Mouse (Mus musculus) forebrain, embryonic 13.5 days (tissue): ENCODE data around the gene Hoxb8. TPM values are rescaled to one million over a fixed set of nuclear protein-coding genes. Genes with fewer than 3 reads are reported as not detected.
A peak's percentile ranks its signal among the peaks of the same experiment; 100 is the strongest.

ENCODE experiments used
- ATAC-seq: fragments of 200-750 bp; cut with Nextera tagmentation; 2 replicates; pipeline ENCODE4 v1.8.0; 2017
- H3K27ac ChIP-seq: fragments of 300-500 bp; sonication (generic); 2 replicates; pipeline ENCODE4 v1.5.1; 2015; ENCODE audit warnings: inconsistent platforms, mild to moderate bottlenecking, moderate library complexity
- H3K27me3 ChIP-seq: fragments of 300-500 bp; sonication (generic); 2 replicates; pipeline ENCODE4 v1.6.1; 2015; ENCODE audit warnings: mild to moderate bottlenecking, inconsistent platforms
- H3K36me3 ChIP-seq: fragments of 300-500 bp; sonication (generic); 2 replicates; pipeline ENCODE4 v1.6.1; 2015; ENCODE audit warnings: mild to moderate bottlenecking, inconsistent platforms; ENCODE audit not compliant: poor library complexity, severe bottlenecking
- H3K4me1 ChIP-seq: fragments of 300-500 bp; sonication (generic); 2 replicates; pipeline ENCODE4 v1.6.1; 2015; ENCODE audit warnings: inconsistent platforms
- H3K4me2 ChIP-seq: fragments of 300-500 bp; sonication (generic); 2 replicates; pipeline ENCODE4 v1.6.1; 2015; ENCODE audit warnings: inconsistent platforms, mild to moderate bottlenecking, moderate library complexity
- H3K4me3 ChIP-seq: fragments of 300-500 bp; sonication (generic); 2 replicates; pipeline ENCODE4 v1.5.1; 2015; ENCODE audit warnings: mild to moderate bottlenecking, inconsistent platforms
- H3K9ac ChIP-seq: fragments of 300-500 bp; sonication (generic); 2 replicates; pipeline ENCODE4 v1.6.1; 2015; ENCODE audit warnings: mild to moderate bottlenecking, inconsistent platforms
- H3K9me3 ChIP-seq: fragments of 300-500 bp; sonication (generic); replicated peaks from 2 replicates; pipeline ENCODE4 v1.6.1; 2016; ENCODE audit warnings: inconsistent platforms
- WGBS: fragments of 180-500 bp; shearing (Covaris S2); methylation state at CpG from one replicate; pipeline ENCODE4 v1.1.7; 2015; 5-methylcytosine and 5-hydroxymethylcytosine counted together
- polyA plus RNA-seq: library from polyadenylated mRNA; unstranded; fragments of >200 nt; fragmentation: Nextera tagmentation; extraction: Ambion mirVana; gene quantifications from 2 replicates; pipeline ENCODE4 v1.2.1, GENCODE M21; 2015

Hoxb8 gene
- polyA plus RNA-seq, 1 experiment from 2014 or later = not detected

- Histone ChIP-seq H3K36me3 (no peaks in the 10 kb centered on the region), H3K9ac (no peak overlapping the region), H3K9me3 (no peaks in the 10 kb centered on the region), H3K27ac (no peak overlapping the region), H3K4me1 (peaks cover 4% of the 10 kb centered on the region; the same call in 1 of the 2 replicates), H3K4me3 (no peak overlapping the region), H3K4me2 (no peak overlapping the region), H3K27me3 (peaks cover 99% of the 10 kb centered on the region)
- no peak for ATAC-seq
- under 1% methylated on average over 43 of the region's 52 CpGs for WGBS
These were observed 10.1 kb upstream of the Hoxb8 start for GRCm38 (mm10) chr11:96271541-96272011.

DNA sequence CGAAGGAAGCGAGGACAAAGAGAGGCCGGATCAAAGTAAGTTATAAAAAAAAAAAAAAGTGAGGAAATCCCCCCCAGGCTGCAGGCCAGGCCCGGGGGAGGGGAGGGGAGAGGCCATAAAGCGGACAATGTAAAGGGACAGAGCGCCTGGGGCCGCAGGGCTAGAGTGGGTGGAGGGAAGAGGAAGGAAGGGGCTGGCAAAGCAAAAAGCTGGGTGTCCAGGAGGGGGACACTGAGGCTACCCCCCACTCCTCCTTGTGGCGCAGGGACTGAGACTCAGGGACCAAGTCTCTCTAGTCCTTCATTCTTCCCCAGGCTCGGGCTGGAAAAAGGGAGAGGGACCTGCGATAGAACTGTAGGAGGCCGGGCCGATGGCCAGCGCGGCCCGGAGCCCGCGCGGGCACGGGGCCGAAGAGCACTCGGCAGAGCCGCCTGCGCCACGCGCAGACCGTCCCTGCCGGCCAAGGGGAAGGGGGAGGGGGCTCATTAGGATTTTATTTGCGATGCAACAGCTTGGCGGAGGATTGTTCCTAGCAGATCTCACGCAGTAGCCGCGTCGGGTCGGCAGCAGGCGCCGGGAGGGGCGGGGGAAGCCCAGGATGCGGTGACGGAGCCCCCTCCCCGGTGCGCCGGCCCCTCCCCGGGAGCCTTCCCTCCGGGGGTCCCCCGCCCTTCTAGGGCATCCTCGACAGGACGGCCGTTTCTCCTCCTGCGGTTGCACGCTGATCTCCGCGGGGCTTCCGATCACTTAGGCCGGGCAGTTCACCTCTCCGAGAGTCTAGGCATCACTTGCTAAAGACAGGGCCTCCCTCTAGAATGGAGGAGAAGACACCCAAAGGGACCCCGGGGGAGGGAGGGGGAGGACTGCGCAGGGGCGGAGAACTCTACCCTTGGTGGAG is 9.4 kb upstream of the Hoxb8 start:
- WGBS = under 1% methylated on average over 57 of the region's 58 CpGs
- Histone ChIP-seq H3K4me2 (peak overlapping the region; percentile 12; the same call in 1 of the 2 replicates), H3K9me3 (no peaks in the 10 kb centered on the region), H3K36me3 (no peaks in the 10 kb centered on the region), H3K4me1 (peaks cover 4% of the 10 kb centered on the region; the same call in 1 of the 2 replicates), H3K27me3 (peaks cover 99% of the 10 kb centered on the region), H3K4me3 (no peak overlapping the region), H3K27ac (no peak overlapping the region), H3K9ac (no peak overlapping the region)
- ATAC-seq = no peak

DNA sequence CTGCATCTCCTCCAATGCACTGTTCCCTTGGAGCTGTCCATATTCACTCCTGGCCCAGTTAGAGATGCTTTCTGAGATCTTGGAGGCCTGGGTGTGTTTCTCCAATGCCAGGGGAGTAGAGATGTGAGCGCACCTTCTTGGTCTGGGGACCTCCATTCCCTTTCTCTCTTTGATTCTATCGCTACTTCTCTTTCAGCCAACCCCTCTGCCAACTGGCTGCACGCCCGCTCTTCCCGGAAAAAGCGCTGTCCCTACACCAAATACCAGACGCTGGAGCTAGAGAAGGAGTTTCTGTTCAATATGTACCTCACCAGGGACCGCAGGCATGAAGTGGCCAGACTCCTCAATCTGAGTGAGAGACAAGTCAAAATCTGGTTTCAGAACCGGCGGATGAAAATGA is 7.3 kb upstream of the Hoxb8 start:
- H3K9me3 ChIP-seq = no peaks in the 10 kb centered on the region
- H3K4me1 ChIP-seq = peaks cover 4% of the 10 kb centered on the region; the same call in 1 of the 2 replicates
- no peak overlapping the region for H3K4me2 ChIP-seq
- WGBS = 3% methylated on average over 10 of the region's 10 CpGs
- H3K27ac ChIP-seq = no peak overlapping the region
- H3K9ac ChIP-seq = no peak overlapping the region
- no peak overlapping the region for H3K4me3 ChIP-seq
- no peaks in the 10 kb centered on the region for H3K36me3 ChIP-seq
- ATAC-seq = no peak
- peaks cover 99% of the 10 kb centered on the region for H3K27me3 ChIP-seq

DNA sequence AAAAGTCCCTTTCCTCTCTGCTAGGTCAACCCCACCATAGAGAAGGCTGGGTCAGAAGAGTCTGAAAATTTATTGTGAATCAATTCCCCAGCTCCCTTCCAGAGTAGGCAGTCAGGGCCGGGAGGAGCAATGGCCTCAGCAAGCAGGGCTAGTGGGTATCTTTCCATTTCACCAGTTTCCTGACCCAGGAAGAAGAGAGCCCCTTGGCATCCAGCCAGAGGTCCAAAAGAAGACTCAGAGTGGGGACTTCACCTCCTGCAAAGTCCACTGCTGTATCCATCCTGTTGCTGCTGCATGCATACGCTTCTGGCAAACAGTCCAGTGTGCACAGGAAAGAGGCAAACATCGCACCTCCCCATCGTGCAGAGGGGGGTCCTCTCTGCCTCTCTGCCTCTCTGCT is 5.8 kb upstream of the Hoxb8 start:
- no peaks in the 10 kb centered on the region for H3K36me3 ChIP-seq
- no peak for ATAC-seq
- no peak overlapping the region for H3K27ac ChIP-seq
- no peak overlapping the region for H3K9ac ChIP-seq
- peaks cover 4% of the 10 kb centered on the region; the same call in 1 of the 2 replicates for H3K4me1 ChIP-seq
- no peak overlapping the region for H3K4me2 ChIP-seq
- peaks cover 99% of the 10 kb centered on the region for H3K27me3 ChIP-seq
- H3K4me3 ChIP-seq = no peak overlapping the region
- 5% methylated on average over 4 of the region's 4 CpGs for WGBS
- no peaks in the 10 kb centered on the region for H3K9me3 ChIP-seq

GRCm38 (mm10) chr11:96277151-96278044 is 4.3 kb upstream of the Hoxb8 start:
- H3K4me1 ChIP-seq = peaks cover 2% of the 10 kb centered on the region; the same call in 1 of the 2 replicates
- no peak overlapping the region for H3K4me2 ChIP-seq
- no peaks in the 10 kb centered on the region for H3K36me3 ChIP-seq
- ATAC-seq = no peak
- WGBS = 2% methylated on average over 35 of the region's 35 CpGs
- H3K27ac ChIP-seq = no peak overlapping the region
- peaks cover 99% of the 10 kb centered on the region for H3K27me3 ChIP-seq
- H3K9me3 ChIP-seq = no peaks in the 10 kb centered on the region
- H3K4me3 ChIP-seq = no peak overlapping the region
- H3K9ac ChIP-seq = no peak overlapping the region

- H3K9me3 ChIP-seq = no peaks in the 10 kb centered on the region
- peaks cover 99% of the 10 kb centered on the region for H3K27me3 ChIP-seq
- no peaks in the 10 kb centered on the region for H3K36me3 ChIP-seq
- H3K27ac ChIP-seq = no peak overlapping the region
- no peak overlapping the region for H3K9ac ChIP-seq
- H3K4me1 ChIP-seq = no peaks in the 10 kb centered on the region
- no peak overlapping the region for H3K4me3 ChIP-seq
- 22% methylated on average over 14 of the region's 14 CpGs for WGBS
- ATAC-seq = no peak
- no peak overlapping the region for H3K4me2 ChIP-seq
These were observed 3.4 kb upstream of the Hoxb8 start for GRCm38 (mm10) chr11:96278324-96278723.

- Histone ChIP-seq H3K9ac (no peak overlapping the region), H3K4me2 (no peak overlapping the region), H3K27me3 (peaks cover 99% of the 10 kb centered on the region), H3K4me1 (no peaks in the 10 kb centered on the region), H3K9me3 (no peaks in the 10 kb centered on the region), H3K27ac (no peak overlapping the region), H3K36me3 (no peaks in the 10 kb centered on the region), H3K4me3 (no peak overlapping the region)
- WGBS = under 1% methylated on average over 9 of the region's 9 CpGs
- 0 out of 2 replicates have a peak, but pooled peaks have one; percentile 50 for ATAC-seq
These were observed 2.9 kb upstream of the Hoxb8 start for GRCm38 (mm10) chr11:96278773-96279172.

GRCm38 (mm10) chr11:96279421-96280233 is 2.1 kb upstream of the Hoxb8 start:
- no peak overlapping the region for H3K4me3 ChIP-seq
- peaks cover 99% of the 10 kb centered on the region for H3K27me3 ChIP-seq
- H3K4me1 ChIP-seq = peaks cover 5% of the 10 kb centered on the region; the same call in 1 of the 2 replicates
- no peaks in the 10 kb centered on the region for H3K9me3 ChIP-seq
- no peak overlapping the region for H3K27ac ChIP-seq
- 2% methylated on average over 31 of the region's 31 CpGs for WGBS
- no peaks in the 10 kb centered on the region for H3K36me3 ChIP-seq
- H3K9ac ChIP-seq = no peak overlapping the region
- ATAC-seq = no peak
- H3K4me2 ChIP-seq = no peak overlapping the region

- no peaks in the 10 kb centered on the region for H3K9me3 ChIP-seq
- no peak overlapping the region for H3K4me2 ChIP-seq
- H3K9ac ChIP-seq = no peak overlapping the region
- H3K4me3 ChIP-seq = no peak overlapping the region
- H3K27me3 ChIP-seq = peaks cover 99% of the 10 kb centered on the region
- peaks cover 5% of the 10 kb centered on the region; the same call in 1 of the 2 replicates for H3K4me1 ChIP-seq
- no peak for ATAC-seq
- H3K36me3 ChIP-seq = no peaks in the 10 kb centered on the region
- no peak overlapping the region for H3K27ac ChIP-seq
- 6% methylated on average over 8 of the region's 8 CpGs for WGBS
These were observed 1.0 kb upstream of the Hoxb8 start for GRCm38 (mm10) chr11:96280399-96281378.

DNA sequence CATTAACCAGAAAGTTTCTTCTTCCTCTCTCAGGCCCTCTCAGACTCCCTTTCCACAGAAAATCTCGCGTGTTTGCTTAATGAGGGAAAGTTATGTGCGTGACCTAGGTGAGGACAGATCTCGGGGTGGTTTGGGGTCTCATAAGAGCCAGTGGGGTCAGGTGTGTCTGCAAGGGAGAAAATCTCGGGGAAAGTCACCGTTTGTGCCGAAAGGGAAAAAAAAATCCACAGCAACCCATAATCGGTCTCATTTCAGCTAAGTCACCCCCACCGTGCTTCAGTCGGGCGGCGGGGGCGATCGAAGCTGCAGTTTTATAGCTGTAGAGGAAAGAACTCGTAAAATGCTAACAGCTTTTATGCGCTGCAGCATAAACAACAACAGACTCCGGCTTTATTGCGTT is 309 bp upstream of the Hoxb8 start:
- Histone ChIP-seq H3K4me3 (no peak overlapping the region), H3K4me2 (no peak overlapping the region), H3K27ac (no peak overlapping the region), H3K9me3 (no peaks in the 10 kb centered on the region), H3K4me1 (peaks cover 6% of the 10 kb centered on the region; the same call in 1 of the 2 replicates), H3K36me3 (no peaks in the 10 kb centered on the region), H3K9ac (no peak overlapping the region), H3K27me3 (peaks cover 99% of the 10 kb centered on the region)
- ATAC-seq = no peak
- WGBS = 5% methylated on average over 18 of the region's 18 CpGs
